Mouse (Mus musculus) forebrain, embryonic 16.5 days (tissue): ENCODE results near the gene Hsd17b2. TPM values are rescaled to one million over a fixed set of nuclear protein-coding genes. Genes with fewer than 3 reads are reported as not detected.

Source experiments
- ATAC-seq: fragments of 200-750 bp; cut with Nextera tagmentation; 2 replicates; pipeline ENCODE4 v1.8.0; 2017; ENCODE audit warnings: mild to moderate bottlenecking, moderate library complexity
- H3K27ac ChIP-seq: fragments of 300-500 bp; sonication (generic); 2 replicates; pipeline ENCODE4 v1.5.1; 2014; ENCODE audit warnings: low read length, control low read depth
- H3K27me3 ChIP-seq: fragments of 300-500 bp; sonication (generic); replicated peaks from 2 replicates; pipeline ENCODE4 v1.6.1; 2014; ENCODE audit warnings: low read length; ENCODE audit not compliant: control insufficient read depth, insufficient read depth
- H3K36me3 ChIP-seq: fragments of 300-500 bp; sonication (generic); 2 replicates; pipeline ENCODE4 v1.6.1; 2014; ENCODE audit not compliant: control insufficient read depth, insufficient read depth
- H3K4me1 ChIP-seq: fragments of 300-500 bp; sonication (generic); replicated peaks from 2 replicates; pipeline ENCODE4 v1.6.1; 2014; ENCODE audit warnings: low read length; ENCODE audit not compliant: control insufficient read depth, insufficient read depth
- H3K4me2 ChIP-seq: fragments of 300-500 bp; sonication (generic); 2 replicates; pipeline ENCODE4 v1.6.1; 2014; ENCODE audit warnings: mild to moderate bottlenecking, low read length, control low read depth
- H3K4me3 ChIP-seq: fragments of 300-500 bp; sonication (generic); replicated peaks from 2 replicates; pipeline ENCODE4 v1.5.1; 2014; ENCODE audit warnings: mild to moderate bottlenecking, low read length, control low read depth
- H3K9ac ChIP-seq: fragments of 300-500 bp; sonication (generic); replicated peaks from 2 replicates; pipeline ENCODE4 v1.6.1; 2014; ENCODE audit warnings: low read depth, low read length, control low read depth
- H3K9me3 ChIP-seq: fragments of 300-500 bp; sonication (generic); 2 replicates; pipeline ENCODE4 v1.6.1; 2016; ENCODE audit warnings: low read length; ENCODE audit not compliant: control insufficient read depth
- WGBS: fragments of 180-500 bp; shearing (Covaris S2); extraction: QIAGEN DNeasy Blood & Tissue Kit; methylation state at CpG from one replicate; pipeline ENCODE4 v1.1.7; 2014; 5-methylcytosine and 5-hydroxymethylcytosine counted together
- polyA plus RNA-seq: library from polyadenylated mRNA; unstranded; fragments of >200 nt; fragmentation: Nextera tagmentation; extraction: Ambion mirVana; gene quantifications from 2 replicates; pipeline ENCODE4 v1.2.1, GENCODE M21; 2015

Gene Hsd17b2
- polyA plus RNA-seq, 1 experiment from 2014 or later, result not detected

GRCm38 (mm10) chr8:117798066-117798465, 96.4 kb downstream of the Hsd17b2 start:
- Histone ChIP-seq H3K4me1 (peaks cover 17% of the 10 kb centered on the region), H3K4me2 (no peak overlapping the region), H3K36me3 (peaks cover 7% of the 10 kb centered on the region), H3K9ac (no peak overlapping the region), H3K27ac (no peak overlapping the region), H3K9me3 (no peaks in the 10 kb centered on the region), H3K4me3 (no peak overlapping the region), H3K27me3 (no peaks in the 10 kb centered on the region)
- no peak for ATAC-seq
- WGBS, result 99% methylated on average over 2 of the region's 2 CpGs

GRCm38 (mm10) chr8:117801443-117802298, 100.0 kb downstream of the Hsd17b2 start, which contains the start of gene Mphosph6:
Mphosph6 (minus strand) TSS chr8:117801943.
- peak; percentile 99 for ATAC-seq
- Histone ChIP-seq H3K27me3 (no peaks in the 10 kb centered on the region), H3K4me3 (peak within 1 kb of the TSS; percentile 67), H3K4me1 (peaks cover 17% of the 10 kb centered on the region), H3K9me3 (no peaks in the 10 kb centered on the region), H3K27ac (peak within 1 kb of the TSS; percentile 67), H3K36me3 (0 out of 2 replicates have a peak, but pooled peaks cover 3% of the 10 kb centered on the region), H3K4me2 (peak within 1 kb of the TSS; percentile 61), H3K9ac (peak within 1 kb of the TSS; percentile 68)
- WGBS, result under 1% methylated on average over 65 of the region's 65 CpGs

- under 1% methylated on average over 11 of the region's 11 CpGs for WGBS
- ATAC-seq, result peak; percentile 70
- no peaks in the 10 kb centered on the region for H3K27me3 ChIP-seq
Observed at GRCm38 (mm10) chr8:117802299-117802689, 100.6 kb downstream of the Hsd17b2 start.

GRCm38 (mm10) chr8:117805419-117805818, 103.7 kb downstream of the Hsd17b2 start:
- Histone ChIP-seq H3K4me1 (peaks cover 12% of the 10 kb centered on the region), H3K36me3 (no peaks in the 10 kb centered on the region), H3K27me3 (no peaks in the 10 kb centered on the region), H3K9me3 (no peaks in the 10 kb centered on the region), H3K9ac (no peak overlapping the region), H3K27ac (no peak overlapping the region), H3K4me3 (no peak overlapping the region), H3K4me2 (no peak overlapping the region)
- WGBS, result 82% methylated on average over 5 of the region's 5 CpGs
- ATAC-seq, result no peak

More at GRCm38 (mm10) chr8:117802299-117802689, 100.6 kb downstream of the Hsd17b2 start:
- Histone ChIP-seq H3K36me3 (0 out of 2 replicates have a peak, but pooled peaks cover 3% of the 10 kb centered on the region), H3K4me1 (peaks cover 17% of the 10 kb centered on the region), H3K4me3 (peak overlapping the region; percentile 67), H3K9me3 (no peaks in the 10 kb centered on the region), H3K4me2 (peak overlapping the region; percentile 61), H3K27ac (peak overlapping the region; percentile 41), H3K9ac (peak overlapping the region; percentile 54)

Other genes starting within 250 kb of the Hsd17b2 start
- 0.83 and 0.85 TPM in 2 replicates for gene Plcg2, start 203.6 kb upstream of the Hsd17b2 start, polyA plus RNA-seq
- gene Sdr42e1, start 28.2 kb upstream of the Hsd17b2 start, polyA plus RNA-seq, result 2.1 and 2.3 TPM in 2 replicates
- gene Mphosph6, start 100.0 kb downstream of the Hsd17b2 start, polyA plus RNA-seq, result 35.8 and 40.4 TPM in 2 replicates